Mouse (Mus musculus) lung, embryonic 14.5 days (tissue): Measurements from ENCODE around the gene Far1. TPM values are rescaled to one million over a fixed set of nuclear protein-coding genes. Genes with fewer than 3 reads are reported as not detected.

Experiments
- ATAC-seq: fragments of 200-750 bp; cut with Nextera tagmentation; 2 replicates; pipeline ENCODE4 v1.8.0; 2017; ENCODE audit warnings: mild to moderate bottlenecking, moderate TSS enrichment, moderate library complexity; ENCODE audit not compliant: insufficient read depth
- DNase-seq: peaks from one replicate; pipeline ENCODE4 v3.0.0-alpha.2; 2015
- H3K27ac ChIP-seq: fragments of 300-500 bp; sonication (generic); 2 replicates; pipeline ENCODE4 v1.5.1; 2014; ENCODE audit warnings: low read depth, mild to moderate bottlenecking, moderate library complexity
- H3K27me3 ChIP-seq: fragments of 300-500 bp; sonication (generic); 2 replicates; pipeline ENCODE4 v1.6.1; 2014; ENCODE audit warnings: low read length, control low read depth; ENCODE audit not compliant: insufficient read depth
- H3K36me3 ChIP-seq: fragments of 300-500 bp; sonication (generic); 2 replicates; pipeline ENCODE4 v1.6.1; 2014; ENCODE audit warnings: control low read depth; ENCODE audit not compliant: insufficient read depth
- H3K4me1 ChIP-seq: fragments of 300-500 bp; sonication (generic); 2 replicates; pipeline ENCODE4 v1.6.1; 2014; ENCODE audit warnings: antibody characterized with exemption, control low read depth; ENCODE audit not compliant: insufficient read depth
- H3K4me2 ChIP-seq: fragments of 300-500 bp; sonication (generic); 2 replicates; pipeline ENCODE4 v1.6.1; 2014; ENCODE audit warnings: mild to moderate bottlenecking
- H3K4me3 ChIP-seq: fragments of 300-500 bp; sonication (generic); 2 replicates; pipeline ENCODE4 v1.5.1; 2014; ENCODE audit warnings: low read depth, low read length
- H3K9ac ChIP-seq: fragments of 300-500 bp; sonication (generic); 2 replicates; pipeline ENCODE4 v1.6.1; 2014
- H3K9me3 ChIP-seq: fragments of 300-500 bp; sonication (generic); 2 replicates; pipeline ENCODE4 v1.6.1; 2016; ENCODE audit warnings: low read depth, low read length, control low read depth
- CTCF ChIP-seq: IDR thresholded peaks from 2 replicates; pipeline ENCODE4 v1.5.1; 2016; ENCODE audit warnings: antibody characterized with exemption, low read depth
- WGBS: fragments of 180-500 bp; shearing (Covaris S2); extraction: QIAGEN DNeasy Blood & Tissue Kit; methylation state at CpG from one replicate; pipeline ENCODE4 v1.1.7; 2014; 5-methylcytosine and 5-hydroxymethylcytosine counted together
- polyA plus RNA-seq: library from polyadenylated mRNA; unstranded; fragments of >200 nt; fragmentation: Nextera tagmentation; extraction: Ambion mirVana; gene quantifications from 2 replicates; pipeline ENCODE4 v1.2.1, GENCODE M21; 2014

The Far1 gene
- polyA plus RNA-seq, 1 experiment from 2014 or later: 78.9 TPM

DNA sequence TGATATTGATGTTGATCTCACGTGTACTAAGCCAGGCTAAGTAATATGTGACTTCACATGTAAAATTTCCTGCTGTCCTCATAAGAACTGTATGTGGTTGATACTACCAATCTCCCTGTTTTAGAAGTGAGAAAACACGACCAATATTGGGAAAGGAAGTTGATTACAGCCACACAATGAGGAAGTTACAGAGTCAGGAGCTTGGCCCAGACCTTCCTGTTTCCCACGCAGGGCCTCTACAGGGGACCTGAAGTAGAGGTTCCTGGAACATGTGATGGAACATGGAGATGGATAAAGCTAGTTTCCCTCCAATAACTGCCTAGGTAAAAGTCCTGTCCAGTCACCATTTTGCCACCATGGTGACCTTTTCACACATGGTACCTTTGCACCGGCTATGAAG lies 99.0 kb downstream of the Far1 start:
- H3K27me3 ChIP-seq: no peaks in the 10 kb centered on the region
- no peak overlapping the region for H3K27ac ChIP-seq
- ATAC-seq (no peak), DNase-seq (no peak)
- H3K4me3 ChIP-seq: no peak overlapping the region
- H3K9ac ChIP-seq: no peak overlapping the region
- 78% methylated on average over 4 of the region's 4 CpGs for WGBS
- no peak for TF ChIP-seq CTCF
- H3K4me2 ChIP-seq: no peak overlapping the region
- no peaks in the 10 kb centered on the region for H3K36me3 ChIP-seq
- H3K9me3 ChIP-seq: no peaks in the 10 kb centered on the region
- no peaks in the 10 kb centered on the region for H3K4me1 ChIP-seq

DNA sequence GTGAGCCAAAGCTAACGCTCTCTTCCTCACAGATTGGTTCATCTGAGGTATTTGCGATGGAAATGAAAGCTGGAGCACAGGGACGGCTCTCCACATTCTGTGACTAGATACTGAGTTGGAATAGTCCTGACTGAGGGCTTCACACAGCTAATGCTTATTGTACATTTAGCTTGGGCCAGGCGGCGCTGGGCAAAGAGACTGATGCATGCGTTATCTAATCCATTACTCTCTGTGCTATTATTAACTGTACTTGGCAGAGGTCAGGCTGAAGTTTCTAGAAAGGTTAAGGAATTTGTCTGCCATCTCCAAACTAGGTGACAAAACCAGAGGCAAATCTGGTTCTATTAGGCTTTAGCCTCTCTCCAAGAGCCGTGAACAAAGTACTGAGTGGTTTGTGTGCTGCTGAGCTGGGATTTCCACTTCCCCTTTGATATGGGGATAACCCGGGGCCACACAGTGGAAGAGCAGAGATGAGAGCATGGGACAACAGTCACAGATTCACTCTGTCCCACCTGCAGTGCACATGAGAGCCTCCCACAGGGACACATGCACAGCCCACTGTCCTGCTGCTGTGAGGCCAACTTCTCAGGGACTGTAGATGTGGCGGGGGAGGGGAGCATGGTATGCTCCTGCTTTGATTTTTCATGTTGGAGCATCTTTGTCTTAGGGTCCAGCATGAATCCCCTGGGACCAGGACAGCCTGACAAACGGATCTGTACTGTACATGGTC lies 100.7 kb downstream of the Far1 start:
- Histone ChIP-seq H3K4me2 (no peak overlapping the region), H3K4me1 (no peaks in the 10 kb centered on the region), H3K36me3 (no peaks in the 10 kb centered on the region), H3K27ac (no peak overlapping the region), H3K9me3 (no peaks in the 10 kb centered on the region), H3K27me3 (no peaks in the 10 kb centered on the region), H3K9ac (no peak overlapping the region), H3K4me3 (no peak overlapping the region)
- 67% methylated on average over 10 of the region's 10 CpGs for WGBS
- no peak for TF ChIP-seq CTCF
- DNase-seq (no peak), ATAC-seq (no peak)

DNA sequence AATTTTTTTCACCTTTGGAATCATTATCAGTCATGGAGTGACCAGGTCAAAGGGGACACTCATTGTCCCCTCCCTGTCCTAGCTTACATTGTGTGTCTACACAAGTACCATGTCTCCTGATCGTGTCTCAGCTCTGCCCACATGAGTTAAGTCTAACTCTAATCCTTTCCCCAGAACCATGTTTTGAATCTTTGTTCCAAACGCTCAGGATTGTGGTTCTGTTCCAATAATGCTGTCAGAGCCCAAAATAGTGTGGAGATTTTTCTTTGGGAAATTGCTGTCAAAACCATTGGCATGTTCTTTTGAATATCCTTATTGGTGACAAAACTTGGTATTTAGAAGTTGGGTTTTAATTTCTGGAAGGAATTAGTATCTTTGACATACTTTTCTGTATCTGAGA lies 105.5 kb downstream of the Far1 start:
- H3K4me1 ChIP-seq: no peaks in the 10 kb centered on the region
- H3K36me3 ChIP-seq: no peaks in the 10 kb centered on the region
- H3K27ac ChIP-seq: no peak overlapping the region
- TF ChIP-seq CTCF: no peak
- H3K27me3 ChIP-seq: no peaks in the 10 kb centered on the region
- no peak overlapping the region for H3K4me3 ChIP-seq
- 82% methylated on average over 2 of the region's 2 CpGs for WGBS
- DNase-seq (no peak), ATAC-seq (no peak)
- no peak overlapping the region for H3K4me2 ChIP-seq
- no peak overlapping the region for H3K9ac ChIP-seq
- H3K9me3 ChIP-seq: no peaks in the 10 kb centered on the region

DNA sequence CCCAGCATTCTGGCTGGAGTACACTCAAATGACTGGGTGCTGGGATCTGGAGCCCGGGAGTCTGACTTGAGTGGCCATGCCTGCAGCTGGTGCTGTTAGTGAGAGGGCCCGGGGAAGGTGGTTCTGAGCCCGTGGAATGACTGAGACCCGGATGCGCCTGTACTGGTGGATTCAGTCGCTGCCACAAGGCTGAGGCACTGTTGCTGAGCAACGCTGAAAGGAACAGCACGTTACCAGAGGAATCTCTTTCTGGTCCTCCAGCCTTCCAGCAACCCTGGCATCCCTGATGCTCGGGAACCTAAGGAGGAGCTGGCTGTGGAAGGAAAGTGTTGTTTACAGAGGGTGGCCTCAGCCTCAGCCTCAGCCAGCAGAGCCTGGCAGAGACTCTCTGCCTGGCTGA lies 106.1 kb downstream of the Far1 start:
- no peaks in the 10 kb centered on the region for H3K9me3 ChIP-seq
- no peaks in the 10 kb centered on the region for H3K27me3 ChIP-seq
- ATAC-seq (no peak), DNase-seq (no peak)
- no peak for TF ChIP-seq CTCF
- no peak overlapping the region for H3K27ac ChIP-seq
- 74% methylated on average over 9 of the region's 9 CpGs for WGBS
- H3K36me3 ChIP-seq: no peaks in the 10 kb centered on the region
- no peaks in the 10 kb centered on the region for H3K4me1 ChIP-seq
- H3K9ac ChIP-seq: no peak overlapping the region
- no peak overlapping the region for H3K4me2 ChIP-seq
- no peak overlapping the region for H3K4me3 ChIP-seq

Other genes starting within 250 kb of the Far1 start
- 21.6 and 21.8 TPM in 2 replicates for gene Btbd10, start 144.4 kb upstream of the Far1 start, polyA plus RNA-seq
- gene Pth, start 125.3 kb upstream of the Far1 start, polyA plus RNA-seq: not detected in 2 replicates